Mouse (Mus musculus): ENCODE data around the gene Krit1.

GRCm38 (mm10) chr5:3873485-3873884 lies 70.5 kb downstream of the Krit1 start:
- TF ChIP-seq CTCF (IDR thresholded peaks at IDR 0.05; ENCODE audit: low read depth, low read length) = no peak
- TF ChIP-seq EP300 (IDR thresholded peaks at IDR 0.05; ENCODE audit: insufficient read depth, low read depth, low read length) = no peak
- TF ChIP-seq POLR2A (IDR thresholded peaks at IDR 0.05; ENCODE audit: insufficient read depth, low read length) = no peak
